Mouse (Mus musculus) lung, postnatal 0 days (tissue): ENCODE measurements at regions not wholly inside any gene's neighbourhood (a gene's known extent, or its start where the extent isn't known, plus 50 kb on each side); places are given as distances from the start of the nearest gene placed in this dataset.
"Not testable (repeated sequence)": the region's sequence is repeated elsewhere in the genome, so short reads cannot be mapped to it uniquely, and the experiment has no call there.

Source experiments
- ATAC-seq: fragments of 200-750 bp; cut with Nextera tagmentation; 2 replicates; pipeline ENCODE4 v1.8.0; 2017; ENCODE audit warnings: moderate library complexity
- DNase-seq: peaks from one replicate; pipeline ENCODE4 v3.0.0-alpha.2; 2016; ENCODE audit warnings: low spot score
- H3K27ac ChIP-seq: fragments of 300-500 bp; sonication (generic); 2 replicates; pipeline ENCODE4 v1.5.1; 2014; ENCODE audit warnings: antibody characterized with exemption, mild to moderate bottlenecking, low read length, mixed read lengths
- H3K27me3 ChIP-seq: fragments of 300-500 bp; sonication (generic); replicated peaks from 2 replicates; pipeline ENCODE4 v1.6.1; 2014; ENCODE audit warnings: low read length, mixed read lengths; ENCODE audit not compliant: insufficient read depth
- H3K36me3 ChIP-seq: fragments of 300-500 bp; sonication (generic); 2 replicates; pipeline ENCODE4 v1.6.1; 2014; ENCODE audit warnings: low read length, mixed read lengths; ENCODE audit not compliant: insufficient read depth
- H3K4me1 ChIP-seq: fragments of 300-500 bp; sonication (generic); 2 replicates; pipeline ENCODE4 v1.6.1; 2014; ENCODE audit warnings: antibody characterized with exemption, low read depth, low read length, mixed read lengths; ENCODE audit not compliant: insufficient read depth
- H3K4me2 ChIP-seq: fragments of 300-500 bp; sonication (generic); replicated peaks from 2 replicates; pipeline ENCODE4 v1.6.1; 2014; ENCODE audit warnings: low read depth, mild to moderate bottlenecking, low read length, moderate library complexity, mixed read lengths
- H3K4me3 ChIP-seq: fragments of 300-500 bp; sonication (generic); 2 replicates; pipeline ENCODE4 v1.5.1; 2014; ENCODE audit warnings: low read depth, low read length
- H3K9ac ChIP-seq: fragments of 300-500 bp; sonication (generic); replicated peaks from 2 replicates; pipeline ENCODE4 v1.6.1; 2014; ENCODE audit warnings: low read depth, mild to moderate bottlenecking
- H3K9me3 ChIP-seq: fragments of 300-500 bp; sonication (generic); 2 replicates; pipeline ENCODE4 v1.6.1; 2016; ENCODE audit warnings: low read length, mixed read lengths
- CTCF ChIP-seq: IDR thresholded peaks from 2 replicates; pipeline ENCODE4 v1.5.1; 2016; ENCODE audit warnings: antibody characterized with exemption, mild to moderate bottlenecking
- WGBS: fragments of 180-500 bp; shearing (Covaris S2); extraction: QIAGEN DNeasy Blood & Tissue Kit; methylation state at CpG from one replicate; pipeline ENCODE4 v1.1.7; 2014; 5-methylcytosine and 5-hydroxymethylcytosine counted together

DNA sequence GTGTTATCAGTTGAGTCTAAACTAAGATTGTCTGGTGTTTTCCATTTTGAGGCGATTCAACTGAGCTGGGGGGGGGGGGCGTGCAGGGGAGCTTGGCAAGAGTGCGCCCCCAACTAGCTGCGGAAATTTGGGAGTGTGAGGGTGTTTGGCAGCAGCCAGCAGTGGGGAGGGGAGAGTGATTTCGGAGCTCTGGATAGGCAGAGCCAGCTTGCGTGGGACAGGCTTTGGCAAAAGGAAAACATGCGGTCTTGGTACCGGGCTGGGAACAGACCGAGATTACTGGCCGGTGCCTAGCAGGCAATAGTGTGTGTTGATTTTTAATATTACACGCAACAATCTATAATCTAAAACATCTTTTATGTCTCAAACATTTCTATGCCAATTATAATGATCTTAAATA lies 199.4 kb upstream of the Cdk6 start:
- DNase-seq, H3K9ac ChIP-seq, H3K4me1 ChIP-seq, H3K27me3 ChIP-seq, H3K4me2 ChIP-seq, H3K27ac ChIP-seq, H3K36me3 ChIP-seq, ATAC-seq, H3K9me3 ChIP-seq, H3K4me3 ChIP-seq: not testable (repeated sequence)
- WGBS = 85% methylated on average over 11 of the region's 11 CpGs

DNA sequence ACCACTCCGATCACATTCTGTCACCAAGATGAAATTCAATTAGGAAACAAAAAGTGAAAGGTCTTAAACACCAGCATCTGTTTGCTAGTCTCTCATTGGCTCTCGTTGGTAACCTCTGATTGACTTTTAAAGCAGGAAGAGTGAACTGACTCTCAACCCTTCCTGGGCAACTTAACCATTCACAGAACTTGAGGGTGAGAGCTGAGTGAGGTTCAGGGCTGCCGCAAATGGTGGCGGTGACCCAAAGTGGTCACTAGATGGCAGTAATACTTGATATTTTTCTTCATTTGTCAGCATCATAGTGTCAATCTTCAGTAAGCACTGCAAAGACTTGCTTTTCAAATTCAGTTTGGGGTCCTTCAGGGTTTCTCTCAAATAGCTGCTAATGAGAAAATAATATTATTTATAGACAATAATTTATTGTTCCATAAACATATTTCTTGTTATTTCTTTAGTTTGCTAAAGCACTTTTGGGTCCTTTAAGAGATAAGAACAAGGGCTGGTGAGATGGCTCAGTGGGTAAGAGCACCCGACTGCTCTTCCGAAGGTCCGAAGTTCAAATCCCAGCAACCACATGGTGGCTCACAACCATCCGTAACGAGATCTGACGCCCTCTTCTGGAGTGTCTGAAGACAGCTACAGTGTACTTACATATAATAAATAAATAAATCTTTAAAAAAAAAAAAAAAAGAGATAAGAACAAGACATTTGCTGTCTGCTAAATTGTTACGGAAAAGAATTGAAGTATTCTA lies 194.6 kb upstream of the Cdk6 start:
- not testable (repeated sequence) for H3K4me3 ChIP-seq, H3K9me3 ChIP-seq, H3K9ac ChIP-seq, H3K36me3 ChIP-seq, H3K4me2 ChIP-seq, H3K27me3 ChIP-seq, H3K4me1 ChIP-seq, H3K27ac ChIP-seq
- peak; percentile 53 for TF ChIP-seq CTCF
- peak; percentile 20 for DNase-seq
- peak; percentile 75 for ATAC-seq
- 33% methylated on average over 8 of the region's 11 CpGs for WGBS

DNA sequence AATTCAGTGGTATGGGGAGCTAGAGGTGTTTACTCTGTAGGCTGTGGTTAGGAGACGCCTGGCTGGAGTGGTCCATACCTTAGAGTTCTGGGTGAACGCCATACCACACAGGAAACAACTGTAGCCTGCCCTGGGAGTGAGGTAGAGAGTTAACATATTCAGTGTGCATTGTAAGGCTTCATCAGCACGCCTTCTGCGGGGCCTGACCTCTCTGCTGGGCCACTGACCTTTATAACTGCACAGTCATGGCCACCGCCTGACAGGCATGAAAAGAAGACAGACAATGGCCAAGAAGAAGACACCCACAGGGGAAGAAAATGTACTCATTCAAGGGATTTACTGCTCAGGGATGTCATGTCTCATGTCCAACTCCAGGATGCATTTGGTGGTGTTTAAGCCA lies 191.4 kb upstream of the Cdk6 start:
- 70% methylated on average over 5 of the region's 5 CpGs for WGBS
- H3K36me3 ChIP-seq, H3K9me3 ChIP-seq, ATAC-seq, H3K4me1 ChIP-seq, H3K27ac ChIP-seq, H3K27me3 ChIP-seq, H3K4me3 ChIP-seq, H3K4me2 ChIP-seq, DNase-seq, H3K9ac ChIP-seq: not testable (repeated sequence)

DNA sequence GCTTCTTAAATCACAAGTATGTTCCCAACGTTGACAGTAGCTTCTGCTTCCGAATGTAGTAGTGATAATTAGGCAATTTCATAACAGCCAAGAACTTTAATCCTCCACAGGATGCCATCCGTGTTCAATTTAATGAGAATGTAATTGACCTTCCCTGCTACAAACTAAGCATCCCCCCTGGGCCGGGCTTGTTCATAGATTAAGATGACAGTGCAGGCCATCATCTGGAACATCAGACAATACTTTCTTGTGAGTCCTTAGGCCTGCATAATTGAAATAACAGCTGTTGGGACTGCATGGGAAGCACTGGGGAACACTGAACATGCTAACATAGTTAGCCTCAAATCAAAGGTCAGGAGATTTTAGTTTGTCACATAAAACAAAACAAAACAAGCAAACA lies 190.5 kb upstream of the Cdk6 start:
- 72% methylated on average over 4 of the region's 4 CpGs for WGBS
- H3K9ac ChIP-seq, ATAC-seq: not testable (repeated sequence)

DNA sequence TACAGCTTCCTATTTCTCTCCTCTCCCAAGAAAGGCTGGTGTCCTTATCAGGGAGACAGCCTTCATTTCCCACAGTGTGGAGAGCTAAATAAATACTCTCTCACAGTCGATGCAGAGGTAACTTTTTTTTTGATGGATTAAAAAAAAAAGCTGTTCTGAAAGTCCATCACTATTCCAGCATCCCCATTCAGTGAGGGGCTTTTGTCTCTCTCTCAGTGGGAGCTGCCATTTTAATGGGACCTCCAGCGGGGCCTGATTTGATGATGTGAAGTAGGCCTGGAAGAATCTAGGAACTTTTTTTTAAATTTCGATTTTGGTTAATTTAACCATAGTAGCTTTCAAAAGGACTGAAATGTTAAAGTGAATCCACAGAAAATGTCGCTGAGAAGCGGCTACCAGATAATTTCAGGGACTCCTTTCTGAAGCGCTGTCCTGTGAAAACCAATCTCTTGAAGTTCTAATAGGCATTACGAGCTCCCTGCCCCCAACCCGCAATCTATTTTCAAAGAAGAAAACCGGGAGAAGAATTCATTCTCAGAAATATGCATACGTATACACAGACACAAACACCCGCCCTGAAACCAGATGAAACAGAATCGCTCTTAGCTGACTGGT lies 189.6 kb upstream of the Cdk6 start:
- H3K27me3 ChIP-seq, H3K9ac ChIP-seq, H3K36me3 ChIP-seq, H3K4me1 ChIP-seq, H3K4me3 ChIP-seq, H3K27ac ChIP-seq, DNase-seq, ATAC-seq, H3K9me3 ChIP-seq: not testable (repeated sequence)
- WGBS = 16% methylated on average over 12 of the region's 12 CpGs
- peak overlapping the region; percentile 52; the same call in 1 of the 2 replicates for H3K4me2 ChIP-seq

More for the DNA sequence above, 190.5 kb upstream of the Cdk6 start:
- not testable (repeated sequence) for H3K27me3 ChIP-seq, DNase-seq, H3K27ac ChIP-seq, H3K4me1 ChIP-seq, H3K4me3 ChIP-seq, H3K36me3 ChIP-seq, H3K4me2 ChIP-seq, H3K9me3 ChIP-seq

DNA sequence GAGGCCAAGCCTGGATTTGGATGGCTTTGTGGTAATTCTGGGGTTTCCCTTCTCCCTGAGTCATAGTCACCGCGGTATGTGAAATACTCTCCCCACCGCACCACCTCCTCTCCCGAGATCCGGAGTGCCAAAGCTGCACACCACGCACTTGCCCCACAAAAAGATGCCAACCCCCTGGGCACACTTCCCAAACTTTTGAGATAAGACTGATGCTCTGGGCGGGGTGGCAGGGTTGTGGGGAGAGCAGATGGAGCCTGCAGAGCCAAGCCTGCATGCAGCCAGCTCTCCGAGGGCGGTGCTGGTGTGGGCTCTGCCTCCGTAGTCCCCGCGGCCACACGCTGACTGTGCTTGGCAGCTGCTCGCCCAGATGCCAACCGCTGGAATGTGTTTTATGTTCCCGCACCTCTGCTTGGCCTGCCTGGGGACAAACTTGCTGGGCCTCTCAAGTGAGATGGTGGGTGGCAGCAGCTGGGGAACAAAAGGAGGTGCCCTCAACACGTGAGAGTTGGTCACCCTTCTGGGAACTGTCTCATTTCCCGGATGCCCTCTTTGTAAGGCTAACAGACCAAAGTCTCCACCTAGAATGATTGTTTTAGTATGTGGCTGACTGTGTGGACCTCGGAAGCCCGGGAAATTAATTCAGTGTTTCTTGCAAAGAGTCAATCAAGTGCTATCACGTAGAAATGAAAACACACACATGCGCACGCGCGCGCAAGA lies 189.0 kb upstream of the Cdk6 start:
- Histone ChIP-seq H3K4me2 (peak overlapping the region; percentile 52), H3K4me3 (0 out of 2 replicates have a peak overlapping the region, but pooled peaks have one; percentile 14)
- WGBS = 28% methylated on average over 25 of the region's 26 CpGs
- not testable (repeated sequence) for H3K36me3 ChIP-seq, H3K9me3 ChIP-seq, H3K27me3 ChIP-seq, H3K27ac ChIP-seq, H3K9ac ChIP-seq, H3K4me1 ChIP-seq
- DNase-seq (peak; percentile 49), ATAC-seq (peak; percentile 82)

DNA sequence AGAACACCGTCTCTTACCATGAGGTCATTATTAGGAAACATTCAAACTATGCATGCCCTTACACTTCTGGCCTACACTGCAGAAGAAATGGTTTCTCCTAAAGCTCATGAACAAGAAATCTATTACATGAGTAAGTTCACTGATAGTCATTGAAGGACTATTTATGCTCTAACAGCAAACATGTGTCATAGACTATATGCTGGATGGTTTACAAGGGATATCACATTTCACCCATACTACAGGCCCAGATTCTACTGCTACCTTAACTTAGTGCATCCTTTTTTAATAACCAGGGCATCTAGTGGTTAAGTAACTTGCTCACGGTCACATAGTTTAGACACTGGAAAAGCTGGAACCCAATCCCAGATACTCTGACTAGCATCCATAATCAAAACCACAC lies 175.8 kb upstream of the Cdk6 start:
- 92% methylated on average over 2 of the region's 2 CpGs for WGBS
- H3K27ac ChIP-seq, H3K4me2 ChIP-seq, DNase-seq, H3K9me3 ChIP-seq, H3K9ac ChIP-seq, H3K27me3 ChIP-seq, H3K36me3 ChIP-seq, H3K4me1 ChIP-seq, H3K4me3 ChIP-seq, ATAC-seq: not testable (repeated sequence)

DNA sequence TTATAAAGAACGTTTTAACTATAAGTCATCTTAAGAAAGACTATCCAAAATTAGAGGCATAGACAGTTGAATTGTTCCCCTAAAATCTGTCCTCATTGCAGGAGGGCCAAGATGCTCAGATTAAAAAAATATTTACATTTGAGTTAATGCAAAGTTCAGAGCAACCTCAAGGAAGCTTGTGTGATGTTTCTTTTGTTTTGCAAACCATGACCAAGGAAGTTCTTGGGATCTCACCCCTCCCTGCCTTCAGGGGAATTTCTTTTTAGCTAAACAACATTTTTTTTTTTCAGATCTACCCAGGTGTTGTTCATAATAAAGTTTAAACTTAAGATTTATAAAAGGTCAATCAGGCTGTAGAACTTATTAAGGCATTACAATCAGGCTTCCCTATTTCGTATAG lies 174.8 kb upstream of the Cdk6 start:
- H3K4me1 ChIP-seq, ATAC-seq, H3K27me3 ChIP-seq, H3K9me3 ChIP-seq, H3K36me3 ChIP-seq, DNase-seq, H3K27ac ChIP-seq, H3K9ac ChIP-seq, H3K4me2 ChIP-seq, H3K4me3 ChIP-seq: not testable (repeated sequence)
- 70% methylated on average over 2 of the region's 2 CpGs for WGBS

DNA sequence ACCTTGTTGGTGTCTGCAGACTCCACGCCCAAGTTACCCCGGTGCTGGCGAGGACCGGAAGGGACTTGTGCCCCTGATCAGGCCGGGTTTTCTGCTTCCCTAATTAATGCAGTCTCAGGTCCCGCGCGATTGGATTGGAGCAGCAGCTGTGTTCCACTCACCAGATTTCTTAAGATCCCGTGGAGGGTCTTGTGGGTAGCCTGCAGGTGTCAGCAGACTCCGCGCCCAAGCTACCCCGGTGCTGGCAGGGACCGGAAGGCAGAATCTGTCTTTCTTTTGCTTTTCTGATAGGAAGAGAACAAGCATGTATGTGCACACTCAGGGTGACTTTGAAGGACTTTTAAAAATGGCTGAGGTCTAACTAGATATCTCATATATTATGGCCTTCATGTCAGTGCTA lies 147.7 kb upstream of the Cdk6 start:
- 90% methylated on average over 13 of the region's 13 CpGs for WGBS
- H3K36me3 ChIP-seq, DNase-seq, H3K4me3 ChIP-seq, H3K4me1 ChIP-seq, ATAC-seq, H3K4me2 ChIP-seq, H3K9me3 ChIP-seq, H3K27ac ChIP-seq, H3K9ac ChIP-seq, H3K27me3 ChIP-seq: not testable (repeated sequence)
